Mouse (Mus musculus) E14TG2a.4 (cell line): ENCODE measurements at regions not wholly inside any gene's neighbourhood (a gene's known extent, or its start where the extent isn't known, plus 50 kb on each side); places are given as distances from the start of the nearest gene placed in this dataset.

Source experiments
- H3K27me3 ChIP-seq: 2 replicates; pipeline ENCODE4 v1.6.1; 2014; ENCODE audit warnings: low read length, control low read depth; ENCODE audit not compliant: insufficient read depth
- H3K36me3 ChIP-seq: 2 replicates; pipeline ENCODE4 v1.6.1; 2014; ENCODE audit warnings: low read length, control low read depth; ENCODE audit not compliant: insufficient read depth
- H3K4me1 ChIP-seq: replicated peaks from 2 replicates; pipeline ENCODE4 v1.6.1; 2014; ENCODE audit warnings: low read depth, low read length, control low read depth
- H3K4me3 ChIP-seq: replicated peaks from 2 replicates; pipeline ENCODE4 v1.5.1; 2014; ENCODE audit warnings: mild to moderate bottlenecking, low read length
- H3K9me3 ChIP-seq: 2 replicates; pipeline ENCODE4 v1.6.1; 2014; ENCODE audit warnings: low read length, control low read depth
- CTCF ChIP-seq: conservative IDR thresholded peaks from 2 replicates; pipeline ENCODE4 v1.5.1; 2014; ENCODE audit warnings: low read length
- NANOG ChIP-seq: IDR thresholded peaks from 2 replicates; pipeline ENCODE4 v1.6.1; 2014; ENCODE audit warnings: borderline replicate concordance, low read length, mixed read lengths
- POU5F1 ChIP-seq: IDR thresholded peaks from 2 replicates; pipeline ENCODE4 v1.6.1; 2014; ENCODE audit warnings: low read length, borderline replicate concordance

DNA sequence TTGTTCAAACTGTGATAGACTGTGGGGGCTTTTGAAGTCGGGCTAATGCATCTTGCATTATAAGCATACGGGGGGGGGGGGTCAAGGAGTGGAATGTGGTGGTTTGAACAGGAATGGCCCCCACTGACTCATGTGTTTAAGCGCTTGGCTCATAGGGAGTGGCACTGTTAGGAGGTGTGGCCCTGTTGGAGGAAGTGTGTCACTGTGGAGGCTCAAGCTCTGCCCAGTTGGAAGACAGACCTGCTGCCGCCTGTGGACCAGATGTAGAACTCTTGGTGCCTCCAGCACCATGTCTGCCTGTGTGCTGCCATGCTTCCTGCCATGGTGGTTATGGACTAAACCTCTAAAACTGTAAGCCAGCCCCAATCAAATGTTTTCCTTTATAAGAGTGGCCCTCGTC, 89.0 kb upstream of the Slc22a12 start:
- Histone ChIP-seq H3K4me3 (no peak overlapping the region), H3K27me3 (no peaks in the 10 kb centered on the region), H3K9me3 (no peaks in the 10 kb centered on the region), H3K4me1 (peaks cover 18% of the 10 kb centered on the region), H3K36me3 (no peaks in the 10 kb centered on the region)
- TF ChIP-seq NANOG (no peak), CTCF (no peak), POU5F1 (no peak)

DNA sequence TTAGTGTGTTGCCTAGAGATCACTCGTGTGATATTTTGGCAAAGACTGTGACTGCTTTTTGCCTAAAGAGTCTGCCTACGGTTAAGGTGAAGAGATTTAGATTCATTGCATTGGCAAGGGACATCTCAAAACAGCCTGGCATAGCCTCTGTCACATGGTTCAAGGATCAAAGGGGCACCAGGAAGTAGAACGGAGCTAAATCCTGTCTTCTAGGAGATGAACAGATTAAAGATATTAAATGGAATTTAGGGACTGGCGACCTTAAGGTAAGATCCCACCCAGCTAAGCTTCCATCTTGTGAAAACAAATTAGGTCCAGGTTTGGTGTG, 87.7 kb upstream of the Slc22a12 start:
- H3K9me3 ChIP-seq: no peaks in the 10 kb centered on the region
- no peaks in the 10 kb centered on the region for H3K36me3 ChIP-seq
- H3K27me3 ChIP-seq: no peaks in the 10 kb centered on the region
- H3K4me3 ChIP-seq: no peak overlapping the region
- TF ChIP-seq CTCF (no peak), NANOG (no peak), POU5F1 (no peak)
- peaks cover 20% of the 10 kb centered on the region for H3K4me1 ChIP-seq

DNA sequence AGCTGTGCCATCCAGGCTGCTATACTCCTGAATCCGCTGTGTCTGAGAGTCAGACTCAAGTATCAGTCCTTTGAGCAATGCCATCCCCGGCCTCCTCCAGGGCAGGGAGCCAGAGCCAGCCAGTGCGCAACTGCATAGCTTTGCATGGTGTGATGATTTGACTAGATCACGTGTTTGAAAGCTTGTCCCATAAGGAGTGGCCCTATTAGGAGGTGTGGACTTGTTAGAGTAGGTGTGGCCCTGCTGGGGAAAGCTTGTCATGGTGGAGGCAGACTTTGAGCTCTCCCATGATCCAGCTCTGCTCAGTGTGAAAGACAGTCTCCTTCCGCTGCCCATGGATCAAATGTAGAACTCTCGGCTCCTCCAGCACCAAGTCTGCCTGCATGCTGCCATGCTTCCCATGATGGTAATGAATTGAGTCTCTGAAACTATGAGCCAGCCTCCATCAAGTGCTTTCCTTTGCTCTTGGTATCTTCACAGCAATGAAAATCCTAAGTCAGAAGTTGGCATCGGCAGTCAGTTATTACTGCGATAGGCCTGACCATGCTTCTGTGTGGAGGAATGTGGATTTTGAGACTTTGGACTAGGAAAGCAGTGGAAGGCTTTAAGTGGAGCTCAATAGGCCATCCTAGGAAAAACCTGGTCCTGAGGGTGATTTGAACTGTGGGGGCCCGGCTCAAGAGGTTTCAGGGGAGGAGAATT, 87.2 kb upstream of the Slc22a12 start:
- no peak overlapping the region for H3K4me3 ChIP-seq
- H3K4me1 ChIP-seq: peaks cover 20% of the 10 kb centered on the region
- TF ChIP-seq POU5F1: no peak
- TF ChIP-seq CTCF: no peak
- TF ChIP-seq NANOG: no peak
- H3K36me3 ChIP-seq: no peaks in the 10 kb centered on the region
- H3K27me3 ChIP-seq: no peaks in the 10 kb centered on the region
- no peaks in the 10 kb centered on the region for H3K9me3 ChIP-seq

DNA sequence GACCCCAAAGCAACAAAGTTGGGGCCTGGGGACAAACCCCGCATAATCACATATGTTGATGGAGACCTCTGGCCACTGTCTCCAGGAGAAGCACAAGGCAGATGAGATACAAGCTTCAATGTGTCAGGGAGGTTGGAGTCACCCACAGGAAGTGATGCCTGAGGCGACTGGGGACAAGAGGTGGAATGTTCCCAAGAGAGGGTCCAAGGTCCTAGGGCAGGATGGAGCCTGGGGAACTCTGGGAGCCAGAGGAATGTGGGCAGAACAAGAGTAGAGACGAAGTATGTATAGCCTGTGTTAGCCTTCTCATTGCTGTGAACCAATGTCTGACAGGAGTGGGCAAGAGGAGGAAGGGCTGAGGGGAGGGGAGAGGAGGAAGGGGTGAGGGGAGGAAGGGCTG, 82.7 kb upstream of the Slc22a12 start:
- Histone ChIP-seq H3K27me3 (peaks cover 2% of the 10 kb centered on the region; the same call in 1 of the 2 replicates), H3K9me3 (no peaks in the 10 kb centered on the region; the same call in 1 of the 2 replicates), H3K4me1 (peaks cover 19% of the 10 kb centered on the region), H3K4me3 (no peak overlapping the region), H3K36me3 (no peaks in the 10 kb centered on the region)
- TF ChIP-seq NANOG (no peak), CTCF (no peak), POU5F1 (no peak)

DNA sequence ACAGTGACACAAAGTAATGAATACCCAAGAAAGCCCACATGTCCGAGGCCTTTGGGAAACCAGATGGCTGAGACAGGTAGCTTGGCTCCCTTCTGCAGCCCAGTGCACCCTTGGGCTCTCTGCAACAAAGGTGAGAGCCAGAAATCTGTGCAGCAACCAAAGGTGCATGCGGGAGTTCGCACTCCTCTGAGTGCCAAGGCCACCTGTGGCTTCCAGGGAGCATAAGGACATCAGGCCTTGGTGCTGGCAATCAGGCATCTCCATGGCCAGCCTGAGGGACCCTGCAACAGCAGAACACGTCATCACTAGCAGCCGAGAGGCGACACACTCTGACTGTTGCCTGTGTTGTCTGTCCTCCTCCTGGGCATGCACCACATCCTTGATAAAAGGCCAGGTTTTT, 78.2 kb upstream of the Slc22a12 start:
- Histone ChIP-seq H3K4me3 (no peak overlapping the region), H3K36me3 (no peaks in the 10 kb centered on the region), H3K4me1 (peaks cover 24% of the 10 kb centered on the region), H3K27me3 (peaks cover 2% of the 10 kb centered on the region; the same call in 1 of the 2 replicates), H3K9me3 (peaks cover 5% of the 10 kb centered on the region; the same call in 1 of the 2 replicates)
- TF ChIP-seq NANOG (no peak), CTCF (no peak), POU5F1 (no peak)

DNA sequence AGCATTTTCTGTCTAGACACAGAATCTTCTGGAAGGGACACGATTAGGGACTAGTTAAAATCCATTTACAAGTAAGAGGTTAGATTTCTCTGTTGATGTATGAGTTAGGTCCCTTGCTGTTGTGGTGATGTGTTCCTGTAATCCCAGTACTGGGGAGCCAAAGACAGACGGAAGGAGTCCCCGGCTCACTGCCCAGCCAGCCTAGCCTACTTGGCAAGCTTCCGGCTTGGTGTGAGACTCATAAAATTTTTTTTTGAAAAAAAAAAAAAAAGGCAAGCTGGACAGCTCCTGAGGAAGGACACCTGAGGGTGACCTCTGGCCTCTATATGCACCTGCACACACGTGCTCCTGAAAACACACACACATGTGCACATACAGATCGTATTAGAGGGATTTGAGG, 76.7 kb upstream of the Slc22a12 start:
- Histone ChIP-seq H3K9me3 (peaks cover 5% of the 10 kb centered on the region; the same call in 1 of the 2 replicates), H3K4me3 (no peak overlapping the region), H3K36me3 (no peaks in the 10 kb centered on the region), H3K27me3 (peaks cover 2% of the 10 kb centered on the region; the same call in 1 of the 2 replicates), H3K4me1 (peaks cover 33% of the 10 kb centered on the region)
- TF ChIP-seq POU5F1 (no peak), NANOG (no peak), CTCF (no peak)

DNA sequence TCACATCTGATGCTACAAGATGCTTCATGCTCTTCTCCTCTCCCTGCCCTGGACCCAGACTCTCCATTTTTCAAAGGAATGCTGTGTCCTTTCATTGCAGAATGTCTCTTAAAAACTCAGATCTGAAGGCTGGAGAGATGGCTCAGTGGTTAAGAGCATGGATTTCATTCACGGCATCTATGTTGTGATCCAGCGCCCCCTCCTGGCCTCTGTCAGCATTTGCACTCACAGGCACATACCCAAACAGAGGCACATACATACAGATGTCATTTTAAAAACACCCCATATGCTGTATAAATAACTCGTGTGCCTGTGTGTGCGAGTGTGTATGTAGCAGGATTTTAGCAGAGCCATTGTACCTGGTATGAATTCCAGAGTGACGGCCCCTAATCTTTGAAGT, 73.8 kb upstream of the Slc22a12 start:
- Histone ChIP-seq H3K4me3 (no peak overlapping the region), H3K4me1 (peaks cover 33% of the 10 kb centered on the region), H3K9me3 (peaks cover 5% of the 10 kb centered on the region; the same call in 1 of the 2 replicates), H3K36me3 (no peaks in the 10 kb centered on the region), H3K27me3 (peaks cover 8% of the 10 kb centered on the region)
- TF ChIP-seq POU5F1 (no peak), CTCF (peak; percentile 72)

DNA sequence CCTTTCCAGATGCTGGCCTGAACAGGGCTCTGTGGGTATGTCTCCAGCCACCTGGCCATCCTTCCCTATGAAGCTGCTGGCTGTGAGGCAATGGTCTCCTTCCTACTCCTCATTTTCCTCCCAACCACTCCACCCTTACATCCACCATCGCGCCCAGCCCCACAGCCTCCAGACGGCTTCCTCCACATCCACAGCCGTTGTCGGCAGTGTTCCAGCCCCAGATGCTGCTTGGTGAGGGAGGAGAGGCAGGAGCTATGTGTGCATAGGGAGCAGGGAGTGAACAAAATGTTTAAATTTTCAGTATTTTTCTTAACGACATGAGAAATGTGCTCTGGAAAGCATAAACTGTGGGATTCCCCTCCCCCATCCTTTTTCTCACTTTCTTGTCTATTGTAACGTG, 69.6 kb upstream of the Slc22a12 start:
- no peak for TF ChIP-seq NANOG
- TF ChIP-seq CTCF: no peak
- TF ChIP-seq POU5F1: no peak
- Histone ChIP-seq H3K4me1 (peaks cover 24% of the 10 kb centered on the region), H3K27me3 (peaks cover 11% of the 10 kb centered on the region), H3K9me3 (peaks cover 5% of the 10 kb centered on the region; the same call in 1 of the 2 replicates), H3K36me3 (no peaks in the 10 kb centered on the region), H3K4me3 (no peak overlapping the region)

DNA sequence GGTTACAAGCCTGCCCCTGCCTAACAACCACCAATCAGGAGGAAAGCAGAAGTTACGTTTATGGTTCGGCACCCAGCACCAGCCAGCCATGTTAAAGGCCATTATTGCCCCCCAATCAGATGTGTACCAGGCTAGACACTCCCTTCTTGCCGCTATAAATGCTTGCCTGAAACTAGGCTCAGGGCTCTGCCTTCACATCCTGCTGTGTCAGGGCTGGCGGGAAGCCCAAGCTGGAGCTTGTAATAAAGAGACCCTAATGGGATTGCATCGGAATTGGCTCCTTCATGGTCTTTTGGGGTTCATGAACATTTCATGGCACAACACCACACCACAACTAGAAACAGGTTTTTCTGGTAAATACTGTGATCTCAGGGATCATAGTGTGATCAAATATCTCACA, 69.1 kb upstream of the Slc22a12 start:
- peaks cover 5% of the 10 kb centered on the region; the same call in 1 of the 2 replicates for H3K9me3 ChIP-seq
- H3K27me3 ChIP-seq: peaks cover 11% of the 10 kb centered on the region
- no peaks in the 10 kb centered on the region for H3K36me3 ChIP-seq
- peaks cover 24% of the 10 kb centered on the region for H3K4me1 ChIP-seq
- TF ChIP-seq CTCF (no peak), POU5F1 (no peak), NANOG (no peak)
- no peak overlapping the region for H3K4me3 ChIP-seq
